Mouse (Mus musculus) skeletal muscle tissue, adult 2 months (tissue): ENCODE measurements around the gene Maml3.

ENCODE experiments used
- DNase-seq: peaks from one replicate; pipeline ENCODE4 v3.0.0-alpha.2; 2012; ENCODE audit warnings: low read depth, low spot score

Gene Maml3

GRCm38 (mm10) chr3:52104636-52105151 lies at the start of gene Maml3:
Maml3 (minus strand) TSS chr3:52105076.
- DNase-seq: peak; percentile 87

GRCm38 (mm10) chr3:52151155-52151554 lies 46.3 kb upstream of the Maml3 start:
- no peak for DNase-seq

- no peak for DNase-seq
Measured at GRCm38 (mm10) chr3:52148301-52148700, 43.4 kb upstream of the Maml3 start.

- peak; percentile 33 for DNase-seq
Measured at GRCm38 (mm10) chr3:52144776-52145460, 40.0 kb upstream of the Maml3 start.

- no peak for DNase-seq
Measured at GRCm38 (mm10) chr3:52143017-52143416, 38.1 kb upstream of the Maml3 start.

- DNase-seq: no peak
Measured at GRCm38 (mm10) chr3:52140162-52140561, 35.3 kb upstream of the Maml3 start.

- DNase-seq: no peak
Measured at GRCm38 (mm10) chr3:52125421-52125820, 20.5 kb upstream of the Maml3 start.

GRCm38 (mm10) chr3:52120858-52121257 lies 16.0 kb upstream of the Maml3 start:
- DNase-seq: no peak

- DNase-seq: no peak
Measured at GRCm38 (mm10) chr3:52119216-52119615, 14.3 kb upstream of the Maml3 start.

GRCm38 (mm10) chr3:52115421-52115820 lies 10.5 kb upstream of the Maml3 start:
- no peak for DNase-seq

GRCm38 (mm10) chr3:52108027-52108426 lies 3.2 kb upstream of the Maml3 start:
- DNase-seq: no peak

- peak; percentile 40 for DNase-seq
Measured at GRCm38 (mm10) chr3:52105156-52105555, 280 bp upstream of the Maml3 start.

- no peak for DNase-seq
Measured at GRCm38 (mm10) chr3:52104208-52104607, 668 bp downstream of the Maml3 start.

- DNase-seq: no peak
Measured at GRCm38 (mm10) chr3:52103531-52104181, 1.2 kb downstream of the Maml3 start.

- peak; percentile 85 for DNase-seq
Measured at GRCm38 (mm10) chr3:52102601-52103530, 2.0 kb downstream of the Maml3 start.

GRCm38 (mm10) chr3:52101977-52102600 lies 2.8 kb downstream of the Maml3 start:
- peak; percentile 92 for DNase-seq

- no peak for DNase-seq
Measured at GRCm38 (mm10) chr3:52101401-52101976, 3.4 kb downstream of the Maml3 start.

GRCm38 (mm10) chr3:52100926-52101325 lies 4.0 kb downstream of the Maml3 start:
- no peak for DNase-seq

GRCm38 (mm10) chr3:52100306-52100705 lies 4.6 kb downstream of the Maml3 start:
- no peak for DNase-seq

GRCm38 (mm10) chr3:52099286-52099685 lies 5.6 kb downstream of the Maml3 start:
- DNase-seq: no peak

GRCm38 (mm10) chr3:52091261-52091797 lies 13.5 kb downstream of the Maml3 start:
- DNase-seq: no peak
